Mouse (Mus musculus): ENCODE measurements around the gene Tmem104.

- TF ChIP-seq CTCF (IDR thresholded peaks at IDR 0.05; ENCODE audit: borderline replicate concordance, insufficient read depth, low read length) (no peak), POLR2A (IDR thresholded peaks at IDR 0.05; ENCODE audit: low read depth, low read length) (no peak)
Measured at GRCm38 (mm10) chr11:115161578-115162204, 25.6 kb upstream of the Tmem104 start.

All from embryonic fibroblast, embryonic 13.5 days (primary cell).